Mouse (Mus musculus) kidney, adult 2 months (tissue): ENCODE results near the gene Cd36. TPM values are rescaled to one million over a fixed set of nuclear protein-coding genes. Genes with fewer than 3 reads are reported as not detected.
"Not testable (repeated sequence)": the region's sequence is repeated elsewhere in the genome, so short reads cannot be mapped to it uniquely, and the experiment has no call there.

Experiments used
- DNase-seq: peaks from one replicate; pipeline ENCODE4 v3.0.0; 2021
- H3K27ac ChIP-seq: fragments of 200-500 bp; 2 replicates; pipeline ENCODE4 v1.5.1; 2012; ENCODE audit warnings: low read depth, low read length, control low read depth, inconsistent platforms; ENCODE audit not compliant: insufficient read depth
- H3K27me3 ChIP-seq: fragments of 200-500 bp; replicated peaks from 2 replicates; pipeline ENCODE4 v1.6.1; 2012; ENCODE audit warnings: mild to moderate bottlenecking, moderate library complexity, low read length, inconsistent platforms; ENCODE audit not compliant: control insufficient read depth, insufficient read depth
- H3K36me3 ChIP-seq: fragments of 200-500 bp; 2 replicates; pipeline ENCODE4 v1.6.1; 2012; ENCODE audit warnings: mild to moderate bottlenecking, moderate library complexity, low read length, inconsistent platforms; ENCODE audit not compliant: control insufficient read depth, insufficient read depth
- H3K4me1 ChIP-seq: fragments of 200-500 bp; 2 replicates; pipeline ENCODE4 v1.6.1; 2011; ENCODE audit warnings: low read length; ENCODE audit not compliant: control insufficient read depth, insufficient read depth
- H3K4me3 ChIP-seq: fragments of 200-500 bp; 2 replicates; pipeline ENCODE4 v1.5.1; 2011; ENCODE audit warnings: mild to moderate bottlenecking, low read depth, low read length, control low read depth; ENCODE audit not compliant: insufficient read depth
- CTCF ChIP-seq: fragments of 200-500 bp; conservative IDR thresholded peaks from 2 replicates; pipeline ENCODE4 v1.5.1; 2011; ENCODE audit warnings: low read depth, mild to moderate bottlenecking, control low read depth, low read length, moderate library complexity, mixed read lengths; ENCODE audit not compliant: insufficient read depth, insufficient read length
- POLR2A ChIP-seq: fragments of 200-500 bp; IDR thresholded peaks from one replicate; pipeline ENCODE4 v1.6.1; 2011; ENCODE audit warnings: low read depth, low read length, control low read depth
- WGBS: fragments of 180-500 bp; shearing (Covaris S2); methylation state at CpG from one replicate; pipeline ENCODE4 v1.1.7; 2018; 5-methylcytosine and 5-hydroxymethylcytosine counted together
- polyA plus RNA-seq: library from polyadenylated mRNA; depleted of rRNA; stranded (reverse); fragments of >200 nt; gene quantifications from 2 replicates; pipeline ENCODE4 v1.2.3, GENCODE M21; 2012

Cd36 gene
- polyA plus RNA-seq, 1 experiment = 43.8 TPM

DNA sequence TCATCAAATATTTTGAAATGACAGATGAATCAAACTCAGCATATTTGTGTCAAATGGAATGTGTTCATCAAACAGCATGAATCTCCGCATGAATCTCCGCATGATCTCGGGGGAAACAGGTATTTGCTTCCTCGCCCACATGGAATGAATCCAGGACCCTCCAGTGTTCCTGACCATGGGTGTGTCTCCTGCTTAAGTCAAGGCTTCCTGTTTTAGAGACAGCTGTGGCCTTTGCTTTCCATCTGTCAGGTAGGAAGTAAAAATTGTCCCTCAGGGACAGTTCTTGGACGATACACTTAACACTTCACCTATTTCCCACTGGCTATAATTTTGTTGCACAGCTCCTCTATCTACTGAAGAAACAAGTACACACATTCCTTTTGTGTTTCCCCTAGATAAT lies 30.4 kb upstream of the Cd36 start:
- H3K36me3 ChIP-seq = no peaks in the 10 kb centered on the region
- peak; percentile 78 for DNase-seq
- 63% methylated on average over 5 of the region's 5 CpGs for WGBS
- no peak overlapping the region for H3K4me3 ChIP-seq
- peaks cover 5% of the 10 kb centered on the region for H3K4me1 ChIP-seq
- TF ChIP-seq CTCF (no peak), POLR2A (no peak)
- H3K27me3 ChIP-seq = no peaks in the 10 kb centered on the region
- no peak overlapping the region for H3K27ac ChIP-seq

DNA sequence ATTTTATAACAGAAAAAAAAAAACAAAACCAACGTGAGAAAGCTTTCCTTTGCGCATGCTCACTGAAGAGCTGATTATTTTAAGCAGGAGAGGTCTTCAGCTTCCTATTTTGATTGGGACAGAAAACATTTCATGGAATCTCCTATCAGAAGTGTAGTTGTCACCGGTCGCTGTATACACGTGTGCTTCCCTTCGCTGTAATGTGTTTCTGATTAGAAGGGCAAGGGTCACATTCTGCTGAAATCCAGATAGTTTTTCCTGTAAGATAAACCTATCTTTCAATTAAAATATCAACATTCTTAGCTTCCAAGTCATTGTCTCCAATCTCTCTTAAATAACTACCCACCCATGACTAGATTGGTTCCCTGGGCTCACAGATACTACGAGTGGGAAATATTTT lies 16.2 kb upstream of the Cd36 start:
- TF ChIP-seq CTCF = no peak
- TF ChIP-seq POLR2A = no peak
- no peaks in the 10 kb centered on the region for H3K36me3 ChIP-seq
- H3K4me1 ChIP-seq = no peaks in the 10 kb centered on the region
- H3K27ac ChIP-seq = no peak overlapping the region
- WGBS = 51% methylated on average over 7 of the region's 7 CpGs
- H3K4me3 ChIP-seq = no peak overlapping the region
- no peaks in the 10 kb centered on the region for H3K27me3 ChIP-seq
- DNase-seq = no peak

DNA sequence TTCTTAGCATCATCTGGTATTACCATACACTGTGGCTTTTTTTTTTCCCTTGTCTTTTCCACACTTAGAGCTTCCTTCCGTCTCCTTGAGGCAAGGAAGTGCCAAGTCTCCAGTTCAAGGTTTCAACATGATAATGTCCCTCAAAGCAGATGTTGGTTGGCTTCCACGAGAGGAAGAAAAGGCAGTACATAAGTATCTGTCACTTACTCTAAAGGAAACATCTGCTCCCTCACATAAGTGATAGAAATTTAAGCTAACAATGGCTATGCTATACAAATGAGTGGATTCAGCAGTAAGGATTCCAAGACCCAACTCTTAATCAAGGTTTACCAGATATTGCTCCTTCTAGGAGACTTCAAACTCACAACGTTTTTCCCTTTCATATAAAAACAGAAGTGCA lies 10.3 kb upstream of the Cd36 start:
- H3K27ac ChIP-seq = no peak overlapping the region
- H3K27me3 ChIP-seq = no peaks in the 10 kb centered on the region
- no peak for DNase-seq
- H3K36me3 ChIP-seq = no peaks in the 10 kb centered on the region
- no peaks in the 10 kb centered on the region for H3K4me1 ChIP-seq
- no peak for TF ChIP-seq POLR2A
- TF ChIP-seq CTCF = no peak
- 49% methylated on average over 3 of the region's 3 CpGs for WGBS
- H3K4me3 ChIP-seq = no peak overlapping the region

DNA sequence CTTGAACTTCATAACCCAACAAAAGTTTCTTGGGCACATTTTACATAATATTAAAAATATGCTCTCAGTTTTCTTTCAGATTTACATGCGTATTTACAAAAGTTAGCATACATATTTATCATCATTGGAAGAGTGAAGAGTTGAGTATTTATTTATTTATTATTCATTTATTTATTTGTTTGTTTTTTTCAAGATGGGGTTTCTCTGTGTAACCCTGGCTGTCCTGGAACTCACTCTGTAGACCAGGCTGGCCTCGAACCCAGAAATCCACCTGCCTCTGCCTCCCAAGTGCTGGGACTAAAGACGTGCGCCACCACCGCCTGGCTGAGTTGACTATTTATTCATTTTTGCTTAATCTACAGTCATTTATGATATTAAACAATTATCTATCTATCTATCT lies 9.0 kb upstream of the Cd36 start:
- H3K27ac ChIP-seq = not testable (repeated sequence)

DNA sequence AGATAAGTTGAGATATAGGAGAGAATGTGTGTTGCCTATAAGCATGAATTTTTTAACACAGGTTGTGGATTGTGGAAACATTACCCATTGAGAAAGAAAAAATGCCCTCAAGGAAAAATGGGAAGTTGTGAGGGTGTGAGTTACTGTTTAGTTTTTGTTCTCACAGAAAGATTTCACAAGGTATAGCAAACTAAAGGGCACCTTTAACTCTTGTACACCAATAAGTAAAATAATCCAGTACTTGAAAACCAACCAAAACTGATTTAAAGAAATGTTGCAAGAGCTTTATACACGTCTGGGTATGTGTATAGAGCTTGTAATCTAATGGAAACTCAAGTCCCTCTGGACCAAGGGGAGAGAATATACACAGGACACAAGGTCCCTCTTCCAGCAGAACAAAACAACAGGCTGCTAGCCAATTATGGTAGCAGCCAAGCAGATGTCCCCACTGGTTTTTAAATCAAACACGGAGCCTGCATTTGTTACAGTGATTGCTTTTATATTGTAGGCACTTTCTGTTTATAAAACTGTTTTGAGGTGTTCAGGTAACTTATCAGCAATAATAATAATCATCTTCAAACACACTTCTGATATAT lies 5.1 kb upstream of the Cd36 start:
- DNase-seq = no peak
- no peaks in the 10 kb centered on the region for H3K36me3 ChIP-seq
- H3K4me3 ChIP-seq = no peak overlapping the region
- TF ChIP-seq CTCF = no peak
- no peak for TF ChIP-seq POLR2A
- H3K4me1 ChIP-seq = peaks cover 1% of the 10 kb centered on the region; the same call in 1 of the 2 replicates
- whole genome bisulfite sequencing = 74% methylated on average over 2 of the region's 2 CpGs
- H3K27me3 ChIP-seq = no peaks in the 10 kb centered on the region
- no peak overlapping the region for H3K27ac ChIP-seq

More for the DNA sequence above, 9.0 kb upstream of the Cd36 start:
- not testable (repeated sequence) for H3K36me3 ChIP-seq, DNase-seq, H3K4me3 ChIP-seq, H3K4me1 ChIP-seq, H3K27me3 ChIP-seq
- 95% methylated on average over 5 of the region's 5 CpGs for WGBS

DNA sequence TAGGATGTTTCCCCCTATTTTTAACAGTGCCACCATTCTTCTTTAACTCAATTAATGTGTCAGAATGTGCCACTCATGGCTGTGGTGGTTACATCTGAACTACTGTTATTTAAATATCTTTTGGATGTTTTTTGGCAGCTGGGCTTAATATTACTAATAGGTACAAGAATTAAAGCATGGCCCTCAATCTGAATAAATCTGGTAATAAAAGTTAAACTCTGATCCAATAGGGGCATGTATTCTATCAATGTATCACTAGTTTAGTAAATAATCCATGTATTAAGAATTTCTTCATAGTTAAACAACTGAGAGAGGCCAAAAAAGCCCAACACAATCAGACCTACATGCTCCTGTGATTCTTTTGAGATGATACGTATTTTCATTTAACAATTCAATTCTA lies 690 bp upstream of the Cd36 start:
- TF ChIP-seq CTCF (no peak), POLR2A (no peak)
- H3K27me3 ChIP-seq = no peaks in the 10 kb centered on the region
- DNase-seq = peak; percentile 65
- H3K27ac ChIP-seq = peak overlapping the region; percentile 67; the same call in 1 of the 2 replicates
- peaks cover 3% of the 10 kb centered on the region; the same call in 1 of the 2 replicates for H3K4me1 ChIP-seq
- WGBS = 66% methylated on average over 1 of the region's 1 CpGs
- H3K4me3 ChIP-seq = no peak overlapping the region
- H3K36me3 ChIP-seq = no peaks in the 10 kb centered on the region

DNA sequence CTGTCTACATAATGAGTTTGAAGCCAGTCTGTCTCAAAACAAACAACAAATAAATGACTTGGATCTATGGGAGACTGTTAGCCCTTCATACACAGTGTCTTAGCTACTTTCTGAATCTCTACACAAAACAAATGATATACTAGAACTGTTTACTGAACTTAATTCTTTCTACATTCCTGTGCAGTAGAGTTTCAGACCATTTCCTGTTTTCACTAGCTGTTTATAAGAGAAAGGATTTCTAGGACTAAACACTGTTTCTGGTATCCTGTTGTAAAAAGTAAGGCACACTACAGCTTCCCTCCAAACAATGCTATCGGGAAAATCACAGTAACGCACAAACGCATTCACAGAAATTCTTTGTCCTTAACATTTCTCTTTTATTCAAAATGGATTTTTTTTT lies 2.2 kb downstream of the Cd36 start:
- Histone ChIP-seq H3K4me3 (no peak overlapping the region), H3K27me3 (no peaks in the 10 kb centered on the region), H3K4me1 (peaks cover 3% of the 10 kb centered on the region; the same call in 1 of the 2 replicates), H3K36me3 (no peaks in the 10 kb centered on the region), H3K27ac (no peak overlapping the region)
- TF ChIP-seq POLR2A = no peak
- no peak for TF ChIP-seq CTCF
- DNase-seq = no peak
- WGBS = 58% methylated on average over 3 of the region's 3 CpGs
